Mouse (Mus musculus) ovary, postnatal 14 days (tissue): ENCODE data around the gene Paxip1.

Source experiments
- DNase-seq: peaks from one replicate; pipeline ENCODE4 v3.0.0; 2022; ENCODE audit warnings: low spot score

The Paxip1 gene

DNA sequence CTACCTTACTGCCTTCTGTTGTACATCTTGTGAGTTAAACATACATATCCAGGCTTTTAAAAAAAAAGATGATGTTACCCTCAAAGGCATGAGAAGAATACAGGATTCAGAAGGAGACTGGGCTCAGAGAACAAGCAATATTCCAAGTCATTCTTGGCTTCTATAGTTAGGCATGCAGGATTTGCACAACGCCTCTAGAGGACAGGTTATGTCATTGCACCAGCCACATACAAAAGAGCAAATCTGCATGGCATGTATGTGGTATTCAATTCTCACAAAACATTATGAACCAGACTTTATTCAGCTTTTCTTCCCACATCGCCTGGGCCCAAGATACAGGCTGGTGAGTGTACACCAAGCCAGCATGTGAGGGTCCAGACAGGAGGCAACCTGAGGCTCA is 67.0 kb downstream of the Paxip1 start:
- DNase-seq = no peak

DNA sequence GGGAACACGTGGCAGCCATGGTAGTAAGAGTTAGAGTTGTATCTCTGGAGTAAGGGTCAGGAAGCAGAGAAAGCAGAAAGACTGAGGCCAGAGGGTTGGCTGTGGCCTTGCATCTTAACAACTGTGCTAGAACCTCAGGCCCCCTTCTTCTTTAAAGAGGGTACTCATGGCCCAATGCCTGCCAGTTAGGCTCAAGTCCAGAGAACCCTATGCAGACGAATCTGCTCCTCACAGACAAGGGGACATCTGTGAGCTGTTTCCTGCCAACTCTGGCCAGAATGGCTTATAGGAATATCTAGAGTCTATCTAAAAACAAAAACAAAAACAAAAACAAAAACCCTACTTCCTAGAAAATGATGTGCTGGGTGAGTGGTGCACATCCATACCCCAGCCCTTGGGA is 72.2 kb downstream of the Paxip1 start:
- DNase-seq = no peak

DNA sequence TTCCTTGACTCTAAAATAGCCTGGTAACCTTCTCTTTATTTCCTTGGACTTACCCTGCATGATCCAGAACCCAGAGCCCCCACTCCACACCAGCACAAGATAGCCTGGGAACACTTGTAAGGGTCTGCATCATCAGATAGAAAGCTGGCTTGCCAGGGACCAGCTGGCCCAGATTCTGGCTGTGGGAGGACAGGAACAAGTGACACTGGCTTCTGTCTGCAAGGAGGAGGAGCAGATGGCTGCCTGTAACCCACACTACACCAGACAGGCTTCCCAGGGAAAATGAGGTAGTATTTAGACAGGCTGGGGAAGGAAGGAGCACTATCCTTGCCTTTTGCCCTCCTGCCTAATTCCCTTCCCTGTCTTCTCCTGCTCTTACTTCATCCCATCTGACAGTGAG is 74.2 kb downstream of the Paxip1 start:
- DNase-seq = no peak

DNA sequence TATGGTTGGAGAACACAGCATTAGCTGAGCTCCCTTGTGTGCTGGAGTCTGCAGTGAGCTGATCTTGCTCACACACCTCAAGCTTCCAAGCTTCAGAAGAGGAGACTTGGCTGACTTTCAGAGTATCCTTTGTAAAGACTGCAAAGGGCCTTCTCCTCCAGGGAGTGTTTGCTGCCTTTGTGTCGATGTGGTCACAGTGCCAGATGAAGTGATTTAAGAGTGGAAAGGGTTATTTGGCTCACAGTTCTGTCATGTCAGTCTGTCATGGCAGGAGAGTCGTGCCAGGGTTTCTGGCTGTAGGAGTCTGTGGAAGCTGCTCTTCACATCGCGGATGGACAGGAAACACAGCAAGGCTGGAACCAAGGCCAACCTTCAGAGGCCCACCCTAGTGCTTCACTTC is 75.5 kb downstream of the Paxip1 start:
- no peak for DNase-seq

DNA sequence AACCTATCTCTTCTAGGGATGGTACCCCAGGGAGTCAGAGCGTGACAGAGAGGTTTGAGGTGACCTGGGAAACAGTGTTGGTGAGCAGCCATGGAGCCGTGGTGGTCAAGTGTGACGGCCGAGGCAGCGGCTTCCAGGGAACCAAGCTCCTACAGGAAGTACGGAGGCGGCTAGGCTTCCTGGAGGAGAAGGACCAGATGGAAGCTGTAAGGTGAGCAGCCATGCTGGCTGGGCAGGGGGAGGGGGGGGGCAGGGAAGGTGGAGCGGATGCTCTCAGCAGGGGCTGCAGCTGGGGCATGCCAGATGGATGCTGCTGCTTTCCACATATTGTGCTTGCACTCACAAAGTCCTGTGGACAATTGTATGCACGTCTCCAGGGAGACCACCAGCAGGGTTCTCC is 77.1 kb downstream of the Paxip1 start:
- DNase-seq = no peak

DNA sequence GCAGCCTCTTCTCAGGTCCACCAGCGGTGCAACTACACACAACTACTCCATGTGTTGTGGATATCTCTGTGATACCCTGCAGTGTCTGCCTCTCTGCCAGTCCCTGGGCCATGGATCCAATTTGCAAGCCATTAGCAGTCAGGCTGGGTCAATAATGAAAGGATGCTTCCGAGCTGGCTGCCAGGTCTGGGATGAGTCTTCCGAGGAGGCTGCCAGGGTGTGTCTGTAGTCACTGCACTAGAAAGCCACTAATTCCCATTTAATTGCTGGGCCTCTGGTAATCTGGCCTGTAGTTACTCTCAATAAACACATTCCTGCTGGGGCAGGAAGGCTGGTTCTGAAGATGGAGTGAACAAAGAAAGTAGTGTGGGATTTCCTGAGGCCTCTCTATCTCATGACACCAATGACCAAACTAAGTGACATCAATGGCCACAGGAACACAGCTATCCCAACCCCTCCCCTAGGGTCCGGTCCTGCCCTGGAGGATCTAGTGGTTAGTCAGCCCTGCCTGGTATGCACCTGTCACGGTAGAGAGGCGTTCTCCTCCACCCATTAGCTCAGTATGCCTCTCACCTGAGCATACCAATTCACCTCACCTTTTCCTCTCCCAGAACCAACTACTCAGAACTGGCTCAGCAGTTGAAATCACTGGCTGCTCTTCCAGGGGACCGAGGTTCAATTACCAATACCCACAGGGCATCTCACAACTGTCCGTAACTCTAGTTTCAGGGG is 79.9 kb downstream of the Paxip1 start:
- no peak for DNase-seq

DNA sequence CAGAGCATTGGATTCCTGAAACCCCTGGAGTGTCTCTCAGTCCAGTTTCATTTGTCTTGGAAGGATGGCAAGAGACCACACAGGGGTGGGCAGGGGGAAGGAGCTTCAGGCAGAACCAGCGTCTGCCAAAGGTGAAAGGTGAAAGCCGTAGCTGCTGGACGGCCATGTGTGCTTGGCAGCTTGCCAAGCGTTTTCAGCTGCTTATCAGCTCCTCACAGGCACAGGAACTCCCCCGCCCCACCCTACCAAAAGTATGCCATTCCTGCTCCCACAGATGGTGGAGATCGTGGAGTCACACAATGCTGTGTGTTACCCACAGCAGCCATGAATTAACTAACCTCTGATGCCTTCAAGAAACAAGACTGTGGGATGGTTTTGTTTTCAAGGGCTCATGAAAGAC is 83.3 kb downstream of the Paxip1 start:
- no peak for DNase-seq

DNA sequence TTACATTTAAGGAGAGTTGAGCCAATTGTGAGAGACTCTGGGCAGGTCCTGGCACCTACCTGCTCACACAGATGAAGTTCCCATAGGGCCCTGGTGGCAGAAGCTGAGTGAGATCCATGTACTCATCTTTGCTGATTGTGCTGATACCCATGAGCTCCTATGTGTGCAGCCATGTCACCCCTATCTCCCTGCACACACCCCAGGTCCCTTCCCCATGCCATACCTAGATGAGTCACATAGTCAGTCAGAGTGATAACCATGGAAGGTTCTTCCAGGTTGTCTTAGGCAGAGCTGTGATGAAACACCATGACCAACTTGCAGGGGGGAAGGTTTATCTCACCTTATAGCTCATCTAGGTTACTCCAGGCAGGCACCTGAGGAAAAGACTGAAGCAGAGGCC is 84.2 kb downstream of the Paxip1 start:
- DNase-seq = no peak

DNA sequence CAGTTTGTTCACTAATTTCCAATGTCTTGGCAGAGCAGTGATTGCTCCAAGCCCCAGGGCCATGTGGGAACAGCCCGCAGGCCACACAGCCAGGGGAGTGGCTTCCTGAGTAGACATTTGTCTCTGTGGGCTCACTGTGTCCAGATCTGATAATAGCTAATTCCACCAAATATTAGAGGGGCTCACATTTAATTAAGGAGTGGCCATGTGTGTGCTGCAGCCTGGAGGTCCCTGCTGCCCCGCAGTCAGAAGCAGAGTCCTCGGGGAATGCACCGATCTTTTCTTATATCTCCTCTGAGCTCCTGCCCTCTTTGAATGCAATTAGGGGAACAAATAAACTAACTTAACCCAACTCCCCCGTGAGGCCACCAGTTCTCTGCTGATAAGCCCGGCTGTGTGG is 84.9 kb downstream of the Paxip1 start:
- DNase-seq = no peak

DNA sequence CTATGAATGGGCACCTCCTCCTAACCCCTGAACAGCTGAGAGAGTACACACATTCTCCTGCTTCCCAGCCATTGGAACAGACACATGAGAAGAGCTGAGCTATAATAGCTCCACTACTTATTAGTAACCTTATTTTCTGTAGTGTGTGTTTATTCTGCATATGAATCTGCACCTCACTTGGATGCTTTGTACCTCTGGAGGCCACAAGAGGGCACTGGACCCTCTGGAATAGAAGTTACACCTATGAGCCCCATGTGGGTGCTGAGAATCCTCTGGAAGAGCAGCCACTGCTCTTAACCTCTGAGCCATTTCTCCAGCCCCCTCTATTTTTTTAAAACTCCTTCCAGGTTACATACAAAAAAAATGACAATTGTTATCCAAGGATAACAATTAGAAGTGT is 86.5 kb downstream of the Paxip1 start:
- DNase-seq = no peak

DNA sequence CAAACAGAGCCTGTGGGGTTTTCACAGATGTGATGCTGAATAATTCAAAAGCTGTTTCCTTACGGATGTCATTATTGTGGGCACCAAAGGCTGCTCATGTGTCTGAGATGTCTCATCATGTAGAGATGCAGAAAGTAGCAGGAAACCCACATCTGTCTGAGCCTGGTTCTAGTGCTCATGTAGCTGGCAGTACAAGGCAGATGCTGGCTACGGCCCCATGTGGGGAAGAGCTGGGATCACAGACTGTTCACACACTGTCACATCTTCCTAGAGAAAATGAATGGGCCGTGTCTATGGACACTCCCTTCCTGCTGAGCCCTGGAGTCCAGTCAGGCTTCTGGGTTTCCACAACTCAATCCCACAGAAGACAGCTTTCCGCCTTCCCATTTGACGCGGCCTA is 89.0 kb downstream of the Paxip1 start:
- DNase-seq = no peak
